Mouse (Mus musculus): ENCODE data around the gene Fmo9.

The Fmo9 gene

DNA sequence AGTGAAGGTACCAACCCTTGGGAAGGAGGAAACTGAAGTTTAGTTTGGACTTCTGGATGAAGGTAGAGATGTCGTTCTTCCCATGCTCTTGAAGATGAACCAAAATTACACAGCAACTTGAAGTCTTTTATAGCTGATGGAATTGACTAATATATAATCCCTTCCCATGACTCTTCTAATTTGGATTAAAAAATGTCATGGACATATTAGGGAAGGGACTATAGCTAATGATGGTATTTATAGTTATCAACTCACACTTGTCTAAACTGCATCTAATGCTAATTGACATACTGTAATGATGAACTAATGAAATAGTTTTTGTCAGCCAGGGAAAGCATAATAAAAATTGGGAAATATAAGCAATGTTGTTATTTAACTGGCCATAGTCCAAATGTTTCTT is at the start of gene Fmo9:
Fmo9 (minus strand) TSS at position 101 of the 400 bp plus-strand sequence.
- DNase-seq (ENCODE audit: low read depth) = no peak

DNA sequence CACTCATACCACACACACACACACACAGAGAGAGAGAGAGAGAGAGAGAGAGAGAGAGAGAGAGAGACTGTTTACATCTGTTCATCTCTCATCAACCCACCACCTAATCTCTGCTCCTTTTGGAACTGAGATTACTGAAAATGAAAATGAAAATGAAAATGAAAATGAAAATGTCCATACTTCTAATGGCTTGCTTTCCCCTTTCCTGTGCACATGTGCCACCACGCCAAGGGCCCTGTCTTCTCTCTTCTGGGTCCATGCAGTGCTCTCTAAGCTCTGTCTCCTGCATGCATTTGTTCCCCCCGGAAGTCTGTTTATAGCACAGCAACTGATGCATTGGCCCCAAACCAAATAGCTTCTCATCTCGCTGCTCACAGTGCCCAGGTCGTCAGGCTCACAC is 49.2 kb upstream of the Fmo9 start:
- no peak for DNase-seq (ENCODE audit: low read depth)

DNA sequence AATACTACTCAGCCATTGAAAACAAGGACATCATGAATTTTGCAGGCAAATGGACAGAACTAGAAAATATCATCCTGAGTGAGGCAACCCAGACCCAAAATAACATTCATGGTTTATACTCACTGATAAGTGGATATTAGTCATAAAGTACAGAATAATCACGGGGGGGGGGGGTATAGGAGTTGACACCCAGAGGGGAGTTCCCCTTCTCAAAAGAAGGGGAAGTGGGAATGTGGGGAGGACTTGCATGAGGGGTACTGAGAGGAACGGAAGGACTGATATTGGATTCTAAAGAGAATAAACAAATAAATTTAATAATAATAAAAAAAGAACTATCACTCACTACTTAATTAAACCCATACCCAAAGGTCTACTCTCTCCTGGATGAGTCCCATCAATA is 48.6 kb upstream of the Fmo9 start:
- no peak for DNase-seq (ENCODE audit: low read depth)

DNA sequence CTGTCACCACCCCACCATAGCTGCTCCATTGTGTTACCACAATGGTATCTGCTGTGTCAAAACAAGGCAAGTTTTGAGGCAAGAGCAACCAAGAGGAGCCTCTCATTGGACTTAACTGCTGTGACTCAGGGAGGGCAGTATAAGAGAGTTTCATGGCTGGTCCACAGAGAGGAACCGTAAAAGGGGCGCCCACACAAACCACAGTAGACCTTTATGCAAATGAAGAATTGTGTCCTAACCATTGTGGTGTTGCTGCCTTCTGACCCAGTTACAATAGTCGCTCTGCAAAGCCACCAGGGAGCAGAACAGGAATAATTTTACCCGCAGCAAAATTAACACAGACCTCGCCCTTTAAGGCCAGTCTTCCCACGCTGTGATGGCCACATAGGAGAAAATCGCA is 29.2 kb upstream of the Fmo9 start:
- no peak for DNase-seq (ENCODE audit: low read depth)

DNA sequence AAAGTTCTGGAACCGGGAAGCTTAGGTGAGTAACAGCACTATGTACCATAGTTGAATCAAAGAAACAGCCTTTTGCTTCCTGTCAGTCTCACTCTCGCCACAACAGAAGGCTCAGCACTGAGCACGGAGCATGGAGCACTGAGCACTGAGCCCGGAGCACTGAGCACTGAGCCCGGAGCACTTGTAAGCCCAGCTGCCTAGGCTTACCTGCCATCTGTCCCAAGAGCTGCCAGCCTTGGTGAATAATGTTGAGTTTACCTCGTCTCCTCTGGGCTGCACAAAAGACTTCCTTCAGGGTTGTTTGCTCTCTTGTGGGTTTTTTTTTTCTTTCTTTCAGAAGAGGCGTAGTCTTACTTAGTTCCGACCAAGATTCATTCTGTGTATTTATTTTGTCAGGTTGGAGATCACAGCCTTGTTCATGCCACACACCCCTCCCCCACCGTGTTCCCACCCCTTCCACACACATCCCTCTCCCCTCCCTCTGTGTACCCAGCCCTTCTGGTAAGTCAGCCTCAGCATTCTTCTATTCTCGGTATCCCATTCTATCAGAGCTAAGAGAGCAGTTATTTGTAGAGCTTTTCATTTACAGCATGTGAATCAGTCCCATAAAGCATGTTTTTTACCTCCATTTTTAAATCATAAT is 20.7 kb upstream of the Fmo9 start:
- no peak for DNase-seq (ENCODE audit: low read depth)

DNA sequence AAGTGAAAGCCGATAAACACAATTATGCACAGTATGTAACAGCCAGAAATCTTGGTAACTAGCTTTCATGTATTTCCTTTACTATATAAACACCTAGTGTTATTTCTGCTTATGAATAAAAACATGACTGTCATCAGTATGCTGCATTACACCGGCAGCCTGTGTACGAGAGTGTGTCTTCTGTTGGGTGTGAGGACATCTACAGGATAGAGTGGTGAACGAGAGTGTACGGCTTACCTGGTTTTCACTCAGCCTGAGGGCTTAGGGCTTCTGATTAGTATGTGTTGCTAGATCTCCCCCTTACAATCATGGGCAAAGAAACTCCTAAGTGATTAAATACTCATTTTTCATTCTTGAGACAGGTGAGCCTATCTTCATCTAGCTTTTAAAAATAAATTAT is 12.4 kb downstream of the Fmo9 start:
- no peak for DNase-seq (ENCODE audit: low read depth)

DNA sequence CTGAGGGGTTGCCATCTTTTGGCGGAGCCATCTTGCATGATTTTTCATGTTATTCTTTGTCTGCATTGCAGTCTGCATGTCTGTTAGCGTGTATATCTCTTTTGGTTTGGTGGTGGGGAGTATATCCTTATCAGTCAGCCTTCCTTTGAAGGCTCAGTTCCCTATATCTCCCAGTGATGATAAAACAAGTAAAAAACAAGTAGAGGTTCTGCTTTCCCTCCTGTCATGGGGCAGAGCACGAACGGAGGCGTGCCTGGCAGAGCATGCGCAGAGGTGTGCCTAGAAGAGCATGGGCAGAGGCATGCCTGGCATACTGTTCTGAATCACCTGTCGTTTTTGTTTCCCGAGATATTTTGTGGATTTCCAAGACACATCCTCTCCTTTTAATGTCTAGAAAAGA is 20.8 kb downstream of the Fmo9 start:
- DNase-seq (ENCODE audit: low read depth) = no peak

DNA sequence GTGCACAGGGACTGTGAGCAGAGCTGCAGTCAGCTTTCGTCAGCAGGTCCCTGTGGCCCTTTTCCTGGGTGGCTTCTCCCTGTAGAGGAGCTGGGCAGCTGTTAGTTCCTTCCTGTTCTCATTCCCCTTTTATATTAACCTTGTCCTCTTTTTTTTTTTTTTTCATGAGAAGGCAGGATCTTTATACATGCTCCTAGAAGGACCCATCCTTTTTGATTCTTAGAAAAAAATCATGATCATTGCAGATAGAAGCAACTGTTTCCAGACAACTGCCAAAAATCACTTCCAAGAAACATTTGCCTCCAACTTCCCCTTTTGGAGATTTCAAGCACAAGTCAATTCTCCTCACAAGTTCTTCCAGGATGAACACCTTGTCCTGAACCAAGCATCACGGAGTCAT is 34.1 kb downstream of the Fmo9 start, which contains the start of gene Gm4847:
Gm4847 (minus strand) TSS at position 101 of the 400 bp plus-strand sequence.
- DNase-seq (ENCODE audit: low read depth) = no peak
